Comparison of ENCODE assay signal across 13 mouse cellular contexts in the genomic region with DNA sequence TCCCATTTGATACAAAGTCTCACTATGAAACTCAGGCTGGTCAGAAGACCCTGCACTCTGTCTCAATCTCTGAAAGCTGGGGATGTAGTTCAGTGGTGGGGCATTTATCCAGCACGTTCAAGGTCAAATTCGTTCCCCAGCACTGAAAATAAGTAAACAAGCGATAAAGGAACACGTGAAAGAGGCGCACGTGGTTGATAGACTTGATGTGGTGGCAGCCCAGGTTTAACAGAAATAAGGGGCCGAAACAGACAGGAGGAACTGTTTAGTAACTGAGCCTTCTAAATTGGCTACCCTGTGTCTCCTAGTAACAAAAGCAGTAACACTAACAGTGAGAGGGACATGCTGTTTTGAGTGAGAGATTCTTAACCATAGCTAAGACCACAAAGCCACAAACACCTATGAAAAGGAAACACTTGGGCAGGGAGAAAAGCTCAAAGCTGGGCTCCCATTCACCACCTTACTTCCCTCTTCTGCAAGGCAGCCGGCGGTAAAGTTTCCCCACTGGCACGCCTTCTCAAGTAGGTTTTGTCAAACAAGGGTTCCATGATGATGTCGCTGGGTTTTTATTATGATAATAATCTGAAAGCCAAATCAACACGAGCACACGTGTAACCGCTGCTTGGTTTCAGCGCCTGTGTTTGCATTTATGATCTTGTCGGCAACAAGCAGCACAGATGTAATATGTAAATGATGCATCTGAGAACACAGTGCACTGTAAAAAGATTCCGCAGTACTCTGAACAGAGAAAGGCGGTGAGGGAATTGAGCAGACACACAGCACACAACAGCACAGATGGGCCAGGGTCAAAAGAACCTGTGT. TPM values are rescaled to one million over a fixed set of nuclear protein-coding genes. Genes with fewer than 3 reads are reported as not detected.
A peak's percentile ranks its signal among the peaks of the same experiment; 100 is the strongest.
DNase-seq lines count a peak whose midpoint lies in the region; ATAC-seq and TF ChIP-seq lines count a peak whose summit lies in the region.
"Had no signal": no experiment of that assay in that cellular context is flagged by ENCODE, and none has a peak within 500 bp of the region (broad histone marks: within the 10 kb centered on the region; RNA-seq: fewer than 3 reads in every experiment).

No protein-coding gene starts in this region.

- peak; percentile 34 to 45 for DNase-seq in lung, adult 18-20 months
- DNase-seq in lung, postnatal 14 days, result no peak
- DNase-seq in CD4-positive, CD25-positive, alpha-beta regulatory T cell, adult 2 months (ENCODE audit: low read depth, low spot score), result peak; percentile 84
- DNase-seq in forebrain, embryonic 14.5 days (ENCODE audit: low spot score), result peak; percentile 66
- no peak for DNase-seq in midbrain, postnatal 0 days (ENCODE audit: low spot score)
- no peak for DNase-seq in adrenal gland, adult 18-20 months (ENCODE audit: low spot score in 2 of 2)
- no peak for DNase-seq in heart, adult 9 months (ENCODE audit: low spot score in 2 of 2)
- DNase-seq in left cerebral cortex, adult 2 months (ENCODE audit: extremely low spot score in 1 of 2, low spot score in 2 of 2), result no peak
- DNase-seq: gastrocnemius, postnatal 36 days; kidney, adult 2 months had no signal

- peaks cover 28% of the 10 kb centered on the region for H3K4me1 ChIP-seq in forebrain, embryonic 14.5 days (ENCODE audit: control insufficient read depth, insufficient read depth, low read length)
- peaks cover 5% of the 10 kb centered on the region; the same call in 1 of the 2 replicates for H3K4me1 ChIP-seq in midbrain, postnatal 0 days (ENCODE audit: insufficient read depth, low read length)
- H3K4me1 ChIP-seq: stomach, embryonic 15.5 days had no signal

- H3K4me2 ChIP-seq in forebrain, embryonic 14.5 days (ENCODE audit: low read length), result 0 out of 2 replicates have a peak overlapping the region, but pooled peaks have one; percentile 18
- H3K4me2 ChIP-seq in midbrain, postnatal 0 days (ENCODE audit: low read depth, low read length, poor library complexity, severe bottlenecking), result 0 out of 2 replicates have a peak overlapping the region, but pooled peaks have one; percentile 20
- H3K4me2 ChIP-seq: embryonic facial prominence, embryonic 13.5 days; stomach, embryonic 15.5 days had no signal

- H3K9ac ChIP-seq in forebrain, embryonic 14.5 days (ENCODE audit: low read length), result no peak overlapping the region; the same call in 1 of the 2 replicates
- H3K9ac ChIP-seq in midbrain, postnatal 0 days (replicated peaks; ENCODE audit: low read length, poor library complexity, severe bottlenecking), result no peak overlapping the region
- H3K9ac ChIP-seq: embryonic facial prominence, embryonic 13.5 days; stomach, embryonic 15.5 days had no signal

- H3K36me3 ChIP-seq in forebrain, embryonic 14.5 days (ENCODE audit: control insufficient read depth, insufficient read depth, low read length), result no peaks in the 10 kb centered on the region
- H3K36me3 ChIP-seq in midbrain, postnatal 0 days (ENCODE audit: insufficient read depth, low read length), result no peaks in the 10 kb centered on the region
- H3K36me3 ChIP-seq: embryonic facial prominence, embryonic 13.5 days; stomach, embryonic 15.5 days had no signal

- no peaks in the 10 kb centered on the region for H3K27me3 ChIP-seq in forebrain, embryonic 14.5 days (replicated peaks; ENCODE audit: control insufficient read depth, insufficient read depth, low read length)
- H3K27me3 ChIP-seq in midbrain, postnatal 0 days (ENCODE audit: insufficient read depth, low read length), result no peaks in the 10 kb centered on the region
- H3K27me3 ChIP-seq: embryonic facial prominence, embryonic 13.5 days; stomach, embryonic 15.5 days had no signal

- ATAC-seq in forebrain, embryonic 14.5 days, result peak; percentile 67
- ATAC-seq in midbrain, postnatal 0 days (ENCODE audit: low FRiP score), result no peak

- no peak for TF ChIP-seq CTCF in midbrain, postnatal 0 days (IDR thresholded peaks at IDR 0.05)
- no peak for TF ChIP-seq CTCF in left cerebral cortex, adult 2 months (IDR thresholded peaks at IDR 0.05)

- H3K9me3 ChIP-seq in forebrain, embryonic 14.5 days (replicated peaks; ENCODE audit: control insufficient read depth, low read length), result no peaks in the 10 kb centered on the region
- no peaks in the 10 kb centered on the region for H3K9me3 ChIP-seq in midbrain, postnatal 0 days (ENCODE audit: low read length)
- H3K9me3 ChIP-seq: embryonic facial prominence, embryonic 13.5 days; G1E; stomach, embryonic 15.5 days had no signal

- no peak overlapping the region for H3K4me3 ChIP-seq in forebrain, embryonic 14.5 days (ENCODE audit: low read depth, low read length)
- H3K4me3 ChIP-seq in midbrain, postnatal 0 days (ENCODE audit: low read depth, low read length), result no peak overlapping the region
- no peak overlapping the region for H3K4me3 ChIP-seq in left cerebral cortex, adult 2 months
- H3K4me3 ChIP-seq: embryonic facial prominence, embryonic 13.5 days; stomach, embryonic 15.5 days had no signal

- WGBS in forebrain, embryonic 14.5 days, result 58% methylated on average over 18 of the region's 18 CpGs
- WGBS in midbrain, postnatal 0 days, result 55% methylated on average over 18 of the region's 18 CpGs

- H3K27ac ChIP-seq in forebrain, embryonic 14.5 days (ENCODE audit: low read depth, low read length), result peak overlapping the region; percentile 11; the same call in 1 of the 2 replicates
- H3K27ac ChIP-seq in midbrain, postnatal 0 days (ENCODE audit: low read depth, low read length), result no peak overlapping the region
- H3K27ac ChIP-seq in left cerebral cortex, adult 2 months, result no peak overlapping the region
- H3K27ac ChIP-seq: embryonic facial prominence, embryonic 13.5 days; stomach, embryonic 15.5 days had no signal

- intact Hi-C loops in left cerebral cortex, adult 2 months (cut with DNase I), result no loop called here

RNA-seq across cellular contexts. Expression of a gene that starts 22.9 kb away (rescaled TPM):
- polyA plus RNA-seq in forebrain, embryonic 14.5 days (2014; fragmentation: Nextera tagmentation; extraction: Ambion mirVana), result 23.6 and 26.9 TPM in 2 replicates
- 10.6 and 18.1 TPM in 2 replicates for total RNA-seq in midbrain, postnatal 0 days (2014; rRNA removed)
- polyA plus RNA-seq in midbrain, postnatal 0 days (2015; fragmentation: Nextera tagmentation; extraction: Ambion mirVana), result 19.9 and 23.6 TPM in 2 replicates
- 1 to 10 TPM; 7.4 to 9.8 TPM for total RNA-seq in adrenal gland, adult 18-20 months (2021)
- total RNA-seq in left cerebral cortex, adult 2 months (2021), result 10 to 100 TPM; 13.9 to 16.5 TPM

RNA-seq across cellular contexts. Expression of a gene that starts 23.2 kb away (rescaled TPM):
- polyA plus RNA-seq in forebrain, embryonic 14.5 days (2014; fragmentation: Nextera tagmentation; extraction: Ambion mirVana), result 15.7 and 19.1 TPM in 2 replicates
- total RNA-seq in midbrain, postnatal 0 days (2014; rRNA removed), result 7.7 TPM in 2 replicates
- polyA plus RNA-seq in midbrain, postnatal 0 days (2015; fragmentation: Nextera tagmentation; extraction: Ambion mirVana), result 5.3 and 6.0 TPM in 2 replicates
- 10 to 100 TPM; 11.0 to 13.3 TPM for total RNA-seq in adrenal gland, adult 18-20 months (2021)
- total RNA-seq in left cerebral cortex, adult 2 months (2021), result 10 to 100 TPM; 11.9 to 16.9 TPM

Comparison
In these comparisons a context has a peak if more than half of its experiments do, and no peak if none do; other contexts are left out.
1. DNase-seq: peak in lung, adult 18-20 months (2 of 2), CD4-positive, CD25-positive, alpha-beta regulatory T cell, adult 2 months (single experiment) and forebrain, embryonic 14.5 days (single experiment); none in lung, postnatal 14 days (single experiment), midbrain, postnatal 0 days (single experiment), adrenal gland, adult 18-20 months (0 of 2), heart, adult 9 months (0 of 2) and left cerebral cortex, adult 2 months (0 of 2).